Mouse (Mus musculus): Measurements from ENCODE around the gene Nfib.

DNA sequence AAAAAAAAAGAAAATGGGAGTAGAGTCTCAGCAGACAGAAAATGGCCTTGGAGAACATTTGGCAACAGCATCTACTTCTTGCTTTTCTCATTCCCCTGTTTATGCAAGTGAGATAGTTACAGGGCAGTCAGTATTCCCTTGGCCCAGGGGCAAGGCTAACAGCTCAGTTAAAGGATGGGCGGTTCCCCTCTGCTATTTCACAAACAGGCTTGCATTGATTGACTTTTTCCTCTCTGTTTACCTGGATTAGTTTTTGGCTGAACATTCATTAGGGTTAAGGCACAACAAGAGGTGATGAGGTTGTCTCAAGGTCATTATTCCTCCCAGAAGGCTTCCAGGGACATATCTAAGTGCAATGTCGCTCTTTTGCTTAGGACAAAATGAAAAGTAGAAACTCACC is 308.7 kb downstream of the Nfib start:
- TF ChIP-seq POLR2A (IDR thresholded peaks at IDR 0.05; ENCODE audit: borderline replicate concordance, extremely low read depth, insufficient read depth, insufficient read length, poor library complexity, severe bottlenecking) = no peak
- TF ChIP-seq CTCF (IDR thresholded peaks at IDR 0.05; ENCODE audit: borderline replicate concordance, extremely low read depth, insufficient read depth, insufficient read length) = no peak
